Mouse (Mus musculus) spleen, adult 18-20 months (tissue): ENCODE results near the gene Lrp6.

ENCODE experiments used
- DNase-seq, 2 experiments: peaks; one replicate each; pipeline ENCODE4 v3.0.0; 2022; ENCODE audit warnings: mixed read lengths in 2 of 2

Lrp6 gene

DNA sequence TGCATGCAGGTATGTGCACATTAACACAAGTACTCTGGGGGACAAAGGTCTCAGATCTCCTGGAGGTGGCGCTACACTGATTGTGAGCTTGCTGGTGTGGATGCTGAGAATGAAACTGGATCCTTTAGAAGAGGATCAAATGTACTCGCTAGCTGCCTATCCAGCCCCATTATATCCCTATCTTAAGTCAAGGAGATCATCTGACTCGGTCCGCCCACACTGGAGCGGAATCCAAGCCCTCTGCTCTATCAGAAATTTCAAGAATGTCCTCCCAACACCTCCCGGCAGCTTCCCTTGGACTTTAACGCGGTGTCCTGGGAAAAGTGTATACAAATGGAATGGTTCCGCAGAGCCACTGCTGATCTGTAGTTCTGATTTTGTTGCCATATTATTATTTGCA, 77.1 kb downstream of the Lrp6 start:
- DNase-seq = no peak

DNA sequence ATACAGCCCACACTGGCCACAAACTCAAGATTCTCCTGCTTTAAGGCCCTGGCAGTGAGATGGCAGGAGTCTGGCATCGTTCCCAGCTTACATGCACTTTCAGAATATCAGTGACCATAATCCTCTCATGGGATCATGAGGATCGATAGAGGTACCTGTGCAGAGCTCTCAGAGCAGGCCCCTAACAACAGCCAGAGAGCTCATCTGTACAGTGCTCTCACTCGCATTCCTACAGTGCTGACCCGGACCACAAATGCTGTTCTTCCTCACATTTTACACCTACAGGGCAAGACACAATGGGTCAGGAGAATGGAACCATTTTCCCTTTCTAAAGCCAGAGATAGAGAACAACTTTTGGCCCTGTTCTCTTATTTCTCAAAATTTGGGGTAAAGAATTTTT, 77.6 kb downstream of the Lrp6 start:
- DNase-seq = no peak

DNA sequence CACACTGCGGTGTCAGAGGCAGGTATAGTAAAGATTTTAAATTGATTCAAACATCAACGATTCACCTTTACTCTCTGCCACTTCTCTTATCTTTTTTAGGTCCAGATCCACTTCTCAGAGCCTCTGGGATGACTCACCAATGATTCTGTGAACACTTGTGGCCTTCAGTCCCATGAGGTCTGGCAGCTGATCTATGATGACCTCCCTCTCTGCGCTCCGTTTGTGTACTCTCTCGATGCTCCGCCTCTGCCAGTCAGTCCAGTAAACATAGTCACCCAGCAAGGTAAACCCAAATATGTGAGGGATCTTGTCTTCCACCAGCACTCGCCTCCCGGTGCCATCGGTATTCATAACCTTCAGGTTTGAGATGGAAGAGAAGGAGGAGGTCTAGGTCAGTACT, 80.4 kb downstream of the Lrp6 start:
- no peak for DNase-seq

DNA sequence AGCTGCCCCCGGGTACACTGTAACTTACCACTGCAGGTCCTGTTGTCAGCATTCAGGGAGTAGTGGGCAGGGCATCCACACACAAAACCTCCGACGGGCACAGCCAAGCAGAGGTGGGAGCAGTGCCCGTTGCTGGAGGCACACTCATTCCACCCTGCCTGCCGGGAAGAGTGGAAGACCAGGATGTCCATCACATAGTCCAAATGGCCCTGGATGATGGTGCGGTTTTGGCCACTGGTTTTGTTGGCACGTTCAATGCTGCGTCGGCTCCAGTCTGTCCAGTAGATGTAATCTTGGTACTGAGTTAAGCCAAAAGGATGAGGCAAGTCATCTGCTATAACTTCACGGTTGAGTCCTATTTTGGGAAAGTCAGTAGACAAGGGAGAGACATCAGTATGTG, 87.3 kb downstream of the Lrp6 start:
- DNase-seq = no peak

DNA sequence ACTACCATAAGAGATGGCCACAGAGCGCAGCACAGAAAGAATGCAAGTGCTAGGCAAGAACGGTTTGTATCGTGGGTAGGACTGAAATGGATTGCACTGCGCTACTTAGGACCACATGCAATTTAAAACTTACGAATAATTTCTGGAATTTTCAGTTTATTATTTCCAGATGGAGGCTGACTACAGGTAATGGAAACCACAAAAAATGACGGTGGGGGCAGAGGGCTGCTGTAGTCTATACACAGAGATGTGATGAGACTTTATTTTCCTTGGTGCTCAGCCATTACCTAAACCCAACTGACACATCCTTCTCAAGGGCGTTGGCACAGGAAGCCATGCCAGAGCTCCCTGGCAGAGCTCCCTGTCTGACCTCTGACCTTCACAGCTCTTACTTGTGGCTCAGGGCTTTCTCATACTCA, 93.6 kb downstream of the Lrp6 start:
- DNase-seq = no peak

DNA sequence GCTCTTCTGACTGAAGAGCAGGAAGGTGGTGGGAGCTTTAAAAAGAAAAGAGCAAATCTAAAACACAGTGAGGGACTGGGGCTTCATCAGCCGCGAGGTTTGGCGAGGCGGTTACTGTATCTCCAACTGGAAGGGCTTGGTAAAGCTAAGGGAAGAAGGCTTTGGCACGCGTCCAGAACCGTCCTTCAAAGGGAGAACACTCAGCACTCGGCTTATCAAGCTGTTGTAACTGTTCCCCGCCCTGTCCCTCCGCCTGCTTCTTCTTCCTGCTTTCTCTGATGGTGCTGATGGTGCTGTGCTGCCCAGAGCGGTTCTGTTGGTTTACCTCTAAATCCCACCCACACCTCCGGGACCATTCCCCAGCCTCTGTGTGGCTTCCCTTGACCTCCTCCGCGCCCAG, 95.9 kb downstream of the Lrp6 start:
- DNase-seq = no peak

DNA sequence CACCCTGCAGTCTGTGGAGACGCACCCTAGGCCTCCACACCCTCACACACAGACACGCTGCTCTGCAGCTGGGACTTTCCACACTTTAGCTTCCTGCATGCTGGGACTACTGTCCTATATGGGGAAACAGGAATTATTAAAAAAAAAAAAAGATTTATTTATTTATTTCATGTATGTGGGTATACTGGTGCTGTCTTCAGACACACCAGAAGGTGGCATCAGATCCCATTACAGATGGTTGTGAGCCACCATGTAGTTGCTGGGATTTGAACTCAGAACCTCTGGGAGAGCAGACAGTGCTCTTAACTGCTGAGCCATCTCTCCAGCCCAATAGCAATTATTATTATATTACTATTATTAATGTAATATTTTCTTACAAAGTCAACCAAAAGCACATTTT, 97.5 kb downstream of the Lrp6 start:
- DNase-seq = no peak

DNA sequence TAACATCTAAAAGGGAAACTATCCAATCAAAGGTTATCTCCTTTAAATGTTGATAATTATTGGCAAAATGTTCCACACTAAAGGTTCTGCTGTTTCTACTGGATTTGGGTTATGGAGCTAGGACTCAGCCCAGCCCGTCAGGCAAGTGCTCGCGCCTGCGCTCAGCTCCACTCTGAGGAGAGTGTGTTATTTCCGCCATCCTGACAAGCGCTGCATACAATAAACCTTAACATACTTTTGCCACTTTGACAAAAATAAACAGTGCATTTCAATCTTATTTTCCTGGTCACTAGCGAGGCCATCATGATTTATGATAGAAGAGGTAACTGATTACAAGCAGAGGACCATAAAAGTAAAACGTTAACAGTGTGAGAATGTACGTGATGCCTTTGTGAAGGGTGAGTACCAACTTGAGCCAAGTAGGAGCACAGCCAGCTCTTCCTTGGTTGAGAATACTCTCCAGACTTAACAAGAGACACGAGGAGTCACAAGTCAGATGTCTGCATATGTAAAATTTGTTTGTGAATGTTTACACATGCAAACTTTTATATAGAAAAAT, 100.0 kb downstream of the Lrp6 start:
- no peak for DNase-seq

DNA sequence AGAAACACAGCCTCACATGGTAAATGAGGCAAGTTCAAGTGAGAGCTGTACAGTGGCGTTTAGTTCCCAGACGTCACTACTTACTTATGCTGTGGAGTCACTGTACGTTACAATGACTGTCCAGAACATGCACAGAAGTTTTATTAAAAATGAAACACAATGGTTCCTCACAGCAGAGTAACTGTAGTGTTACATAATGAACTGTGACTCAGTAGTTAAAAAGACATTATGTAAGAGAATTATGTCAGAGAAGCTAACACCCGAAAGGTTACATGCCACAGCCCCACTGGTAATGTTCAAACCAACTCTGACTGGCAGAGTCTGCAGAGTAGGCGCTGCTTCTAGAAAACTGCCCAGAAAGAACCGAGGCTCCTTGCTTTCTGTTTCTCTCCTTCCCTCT, 105.6 kb downstream of the Lrp6 start:
- no peak for DNase-seq

DNA sequence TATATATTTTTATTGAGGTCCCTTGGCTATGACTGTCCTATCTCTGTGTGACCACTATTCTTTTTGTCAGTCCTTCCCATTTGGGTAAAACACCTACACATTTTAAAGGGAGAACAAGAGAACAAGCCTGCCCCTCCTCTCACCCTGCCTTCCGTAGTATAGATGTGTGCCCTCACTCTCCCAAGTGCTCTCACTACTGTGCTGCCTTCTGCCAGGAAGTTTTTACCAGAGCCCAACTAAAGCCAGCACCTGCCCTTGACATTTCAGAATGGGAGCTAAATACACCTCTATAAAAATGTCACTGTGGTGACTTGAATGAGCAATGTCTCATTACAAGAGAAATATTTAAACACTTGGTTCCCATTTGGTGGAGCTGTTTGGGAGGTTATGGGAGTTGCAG, 108.4 kb downstream of the Lrp6 start:
- DNase-seq = no peak

DNA sequence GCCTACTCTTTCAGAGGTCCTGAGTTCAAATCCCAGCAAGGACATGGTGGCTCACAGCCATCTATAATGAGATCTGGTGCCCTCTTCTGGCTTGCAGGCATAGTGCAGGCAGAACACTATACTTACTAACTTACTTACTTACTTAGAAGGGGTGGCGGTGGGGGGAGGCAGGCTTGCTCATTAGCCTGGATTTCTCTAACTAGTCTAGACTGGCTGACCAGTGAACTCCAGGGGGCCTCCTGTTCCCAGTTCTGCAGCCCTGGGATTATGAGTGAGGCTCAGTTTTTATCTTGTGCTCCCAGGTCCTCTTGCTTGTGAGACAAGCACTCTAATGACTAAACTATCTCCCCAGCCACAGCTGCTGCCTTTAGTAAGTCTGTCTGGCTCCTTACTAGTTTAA, 112.7 kb downstream of the Lrp6 start:
- no peak for DNase-seq

DNA sequence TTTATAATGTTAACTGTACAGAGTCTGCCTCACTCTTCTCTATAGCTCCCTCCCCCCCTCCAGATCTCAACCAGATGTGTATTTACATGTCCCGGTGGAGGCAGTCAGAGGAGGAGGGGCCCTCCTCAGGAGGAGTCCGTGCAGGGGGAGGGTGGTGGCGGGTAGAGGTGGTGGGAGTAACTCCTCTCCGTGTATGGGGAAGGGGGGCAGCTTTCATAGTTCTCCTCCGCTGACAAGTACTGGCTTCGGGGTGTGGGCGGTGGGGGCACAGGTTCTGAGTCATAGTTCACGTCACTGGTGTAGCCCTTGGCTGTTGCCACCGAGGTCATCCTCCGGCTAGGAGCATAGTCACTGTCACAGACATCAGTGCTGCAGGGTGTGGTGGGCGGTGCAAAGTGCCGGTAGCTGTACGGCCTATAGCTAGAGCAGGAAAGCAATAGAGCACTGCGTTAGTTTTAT, 116.1 kb downstream of the Lrp6 start:
- no peak for DNase-seq

DNA sequence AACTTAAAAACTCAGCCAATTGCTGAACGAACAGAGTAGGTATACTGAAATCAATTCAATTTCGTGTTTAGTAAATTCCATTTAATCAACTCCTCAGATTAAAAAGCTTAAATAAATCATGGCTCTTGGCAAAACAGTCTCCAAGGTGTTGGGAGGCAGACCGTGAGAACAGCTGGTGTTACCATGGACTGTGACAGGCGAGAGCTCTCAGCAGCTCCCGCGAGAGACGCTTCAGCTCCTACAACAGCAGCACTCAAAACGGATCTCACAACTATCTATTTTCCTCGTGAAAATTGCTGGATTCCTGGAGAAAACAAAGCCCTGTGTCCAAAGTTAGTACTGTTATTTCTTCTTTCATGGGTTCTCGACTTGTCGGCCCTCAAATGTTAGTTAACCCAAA, 116.8 kb downstream of the Lrp6 start:
- no peak for DNase-seq

DNA sequence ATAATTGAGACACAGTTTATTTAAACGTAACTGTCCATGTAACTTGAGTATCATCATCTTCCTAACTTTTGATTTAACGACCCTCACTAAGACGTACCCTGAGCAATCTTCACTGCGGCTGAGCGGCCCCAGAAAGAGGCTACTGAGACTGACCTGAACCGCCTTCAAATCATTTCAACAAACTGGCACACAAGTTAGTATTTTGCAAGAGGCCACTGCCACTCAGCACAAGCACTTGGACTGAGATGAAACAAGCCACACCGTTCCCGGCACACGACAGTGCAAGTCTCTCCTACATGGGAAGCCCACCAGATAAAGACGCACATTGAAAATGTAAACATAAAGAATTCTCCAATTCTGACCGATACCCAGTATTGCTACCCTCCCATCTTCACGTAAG, 118.3 kb downstream of the Lrp6 start:
- DNase-seq = no peak

DNA sequence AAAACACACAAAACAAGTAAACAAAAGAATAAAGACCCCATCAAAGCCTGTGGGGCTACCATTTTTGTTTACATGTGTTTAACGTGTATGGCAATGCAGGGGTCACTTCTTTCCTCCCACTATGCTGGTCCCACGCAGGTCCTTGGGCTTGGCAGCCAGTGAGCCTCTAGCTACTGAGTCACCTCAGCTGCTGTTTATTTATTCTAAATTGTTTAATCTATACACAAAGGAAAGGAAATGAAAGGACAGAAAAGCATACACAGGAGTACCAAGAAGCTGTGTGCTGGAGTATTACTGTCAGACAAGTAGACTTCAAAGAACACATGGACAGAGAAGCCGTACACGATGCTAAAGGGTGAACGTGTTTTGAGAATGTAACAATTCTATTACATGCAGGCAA, 122.8 kb downstream of the Lrp6 start:
- DNase-seq = no peak

DNA sequence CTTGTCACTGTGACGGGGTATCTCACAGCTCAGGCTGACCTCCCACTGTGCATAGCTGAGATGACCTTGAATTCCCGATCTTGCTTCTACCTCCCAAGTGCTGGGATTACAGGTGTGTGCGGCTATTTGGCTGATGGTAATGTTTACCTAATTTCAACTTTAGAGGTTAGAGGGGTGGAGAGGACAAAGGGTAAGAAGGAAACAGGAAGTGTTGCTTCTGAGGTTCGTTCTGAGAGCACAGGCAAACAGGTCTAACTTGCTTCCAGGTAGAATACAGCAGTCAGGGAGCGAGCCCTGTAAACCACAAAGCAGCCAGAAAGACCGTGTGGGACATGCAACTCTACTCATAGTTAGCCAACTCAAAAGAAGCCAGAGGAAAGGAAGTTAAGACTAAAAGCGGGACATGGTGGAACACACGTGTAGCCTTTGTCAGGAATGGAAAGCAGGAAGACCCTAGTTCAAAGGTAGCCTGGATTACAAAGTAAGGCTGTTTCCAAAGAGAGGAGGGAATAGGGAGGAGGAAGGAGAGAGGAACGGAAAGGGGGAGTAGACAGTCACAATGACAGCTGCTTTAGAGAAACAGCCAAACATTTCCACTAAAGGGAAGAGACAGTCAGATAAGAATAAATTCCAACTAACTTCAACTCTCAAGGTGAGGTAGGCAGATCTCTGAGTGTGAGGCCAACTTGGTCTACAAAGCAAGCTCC, 123.4 kb downstream of the Lrp6 start:
- DNase-seq = no peak

DNA sequence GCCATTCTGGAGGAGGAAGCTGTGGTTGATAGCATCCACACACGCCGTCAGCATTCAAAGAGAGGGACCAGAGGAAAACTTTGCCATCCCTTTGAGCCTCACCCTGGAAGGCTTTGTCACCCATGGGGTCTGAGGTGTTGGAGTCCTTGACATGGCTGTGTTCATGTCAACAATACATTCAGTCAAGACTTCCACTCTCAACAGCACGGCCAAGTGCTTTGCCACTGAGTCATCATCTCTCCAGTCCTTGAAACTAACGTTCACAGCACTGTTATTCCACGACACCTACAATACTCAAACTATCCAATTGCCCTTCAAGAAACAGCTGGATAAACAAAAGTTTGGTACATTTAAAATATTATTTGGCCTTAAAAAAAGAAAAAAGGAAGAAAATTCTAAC, 124.5 kb downstream of the Lrp6 start:
- DNase-seq = no peak

DNA sequence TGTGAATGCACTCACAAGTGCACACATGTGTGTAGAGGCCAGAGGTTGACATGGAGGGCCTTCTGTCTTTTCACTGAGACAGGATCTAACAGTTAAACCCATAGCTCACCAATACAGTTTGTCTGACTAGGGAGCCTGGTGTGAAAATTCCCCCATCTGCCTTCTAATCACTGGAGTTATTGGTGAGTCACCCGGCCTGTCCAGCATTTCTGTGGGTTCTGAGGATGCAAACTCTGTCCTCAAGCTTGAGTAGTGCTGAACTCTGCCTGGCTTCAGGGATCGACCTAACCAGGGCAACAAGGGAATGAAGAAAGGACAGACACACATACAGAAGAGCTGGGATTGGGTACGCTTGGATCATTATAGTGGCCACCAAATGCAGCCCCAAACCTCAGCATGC, 125.0 kb downstream of the Lrp6 start:
- DNase-seq = no peak

DNA sequence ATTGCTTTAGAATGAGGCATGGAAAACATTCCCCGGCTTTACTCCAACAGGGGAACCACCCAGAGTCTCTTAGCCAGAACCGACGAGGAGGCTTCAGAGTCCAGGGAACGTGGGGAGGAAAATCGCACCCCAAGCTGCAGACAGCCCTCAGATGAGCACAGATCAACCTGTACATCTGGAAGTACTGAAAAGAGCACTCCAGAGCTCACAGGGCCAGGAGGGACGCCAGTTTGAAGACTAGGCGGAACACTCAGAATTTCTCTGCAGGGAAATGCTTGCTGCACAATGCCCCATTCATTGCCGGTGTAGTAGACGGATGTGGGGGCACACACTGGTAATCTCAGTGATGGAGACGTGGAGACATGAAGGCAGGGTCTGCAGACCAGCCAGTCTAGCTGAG, 126.7 kb downstream of the Lrp6 start:
- no peak for DNase-seq

DNA sequence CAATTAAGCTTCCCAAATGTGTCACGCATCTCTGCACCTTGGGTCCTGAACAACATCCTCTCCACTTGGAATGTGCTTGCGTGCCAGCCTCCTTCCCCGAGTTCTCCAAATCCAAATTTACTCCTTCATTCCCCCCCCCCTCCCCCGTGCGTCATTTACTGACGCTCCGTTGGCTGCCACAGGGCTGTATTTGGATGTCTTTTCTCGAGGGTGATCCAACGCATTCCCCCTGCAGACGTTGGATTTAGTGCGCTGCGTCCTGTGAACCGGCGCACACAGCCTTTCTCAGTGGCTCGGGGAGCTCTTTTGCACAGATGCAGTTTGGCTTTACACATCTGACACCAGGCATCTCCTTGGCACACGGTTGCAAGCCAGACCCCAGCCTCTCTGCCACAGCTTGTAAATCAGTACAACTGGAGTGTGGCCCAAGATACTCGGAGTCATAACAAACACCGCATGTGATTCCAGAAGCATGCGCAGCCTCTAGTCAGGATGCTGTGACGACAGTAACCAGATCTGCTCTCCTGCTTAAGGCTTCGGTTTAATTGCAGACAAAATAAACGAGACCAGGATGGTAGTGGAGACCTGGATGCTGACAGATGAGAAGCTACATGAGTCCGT, 127.3 kb downstream of the Lrp6 start:
- DNase-seq = no peak

DNA sequence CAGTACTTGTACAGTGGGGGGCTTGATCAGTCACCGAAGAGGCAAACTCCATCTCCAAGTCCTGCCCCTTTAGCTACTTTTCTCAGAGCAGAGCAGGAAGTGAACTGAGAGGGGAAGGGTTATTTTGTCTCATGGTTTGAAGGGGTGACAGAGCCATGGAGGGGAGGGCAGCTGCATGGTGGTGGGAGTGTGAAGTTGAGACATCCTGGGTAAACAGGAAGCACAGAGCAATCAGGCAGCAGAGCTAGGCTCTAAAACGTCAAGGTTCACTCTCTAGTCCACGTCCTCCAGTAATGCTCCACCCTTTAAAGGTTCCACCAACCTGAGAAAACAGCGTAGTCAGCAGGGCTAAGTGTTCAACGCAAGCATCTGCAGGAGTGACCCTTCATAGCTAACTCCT, 129.8 kb downstream of the Lrp6 start:
- no peak for DNase-seq

DNA sequence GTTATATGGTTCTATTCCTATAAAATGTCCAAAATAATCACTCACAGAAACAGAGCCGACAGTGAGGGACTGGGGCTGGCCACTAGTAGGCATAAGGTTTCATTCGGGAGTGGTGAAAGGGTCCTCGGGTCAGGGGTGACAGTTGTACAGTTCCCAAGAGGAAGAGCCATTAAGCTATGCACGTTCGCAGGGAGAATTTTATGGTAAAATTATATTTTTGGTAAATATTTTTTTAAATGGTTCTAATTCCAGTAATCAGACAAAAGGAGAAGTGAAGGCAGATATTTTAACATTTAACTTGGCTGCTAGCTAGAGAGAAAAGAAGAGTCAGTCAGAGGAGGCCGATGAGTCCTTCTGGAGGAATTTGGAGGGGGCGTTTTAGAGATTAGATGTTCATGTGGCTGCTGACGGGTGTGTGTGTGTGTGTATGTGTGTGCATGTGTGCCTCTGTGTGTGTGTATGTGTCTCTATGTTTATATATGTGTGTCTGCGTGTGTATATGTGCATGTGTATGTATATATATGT, 131.8 kb downstream of the Lrp6 start:
- DNase-seq = no peak

DNA sequence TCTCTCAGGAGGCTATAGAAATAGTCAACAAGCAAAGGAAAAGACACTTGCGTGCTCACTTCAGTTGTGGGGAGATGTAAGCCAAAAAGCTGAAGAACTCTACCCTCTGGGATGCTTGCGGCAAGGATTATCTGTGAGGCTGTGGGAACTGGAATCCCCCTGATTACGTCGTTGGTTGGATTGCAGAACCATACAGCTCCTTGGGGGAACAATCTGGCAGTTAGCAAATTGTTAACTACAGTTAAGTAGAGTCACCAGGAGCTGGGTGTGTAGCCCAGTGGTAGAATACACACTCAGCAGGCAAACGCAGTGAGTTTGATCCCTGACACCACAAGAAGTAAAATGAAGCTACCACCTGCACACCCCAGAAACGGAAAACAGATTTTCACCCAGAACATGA, 132.7 kb downstream of the Lrp6 start:
- no peak for DNase-seq

DNA sequence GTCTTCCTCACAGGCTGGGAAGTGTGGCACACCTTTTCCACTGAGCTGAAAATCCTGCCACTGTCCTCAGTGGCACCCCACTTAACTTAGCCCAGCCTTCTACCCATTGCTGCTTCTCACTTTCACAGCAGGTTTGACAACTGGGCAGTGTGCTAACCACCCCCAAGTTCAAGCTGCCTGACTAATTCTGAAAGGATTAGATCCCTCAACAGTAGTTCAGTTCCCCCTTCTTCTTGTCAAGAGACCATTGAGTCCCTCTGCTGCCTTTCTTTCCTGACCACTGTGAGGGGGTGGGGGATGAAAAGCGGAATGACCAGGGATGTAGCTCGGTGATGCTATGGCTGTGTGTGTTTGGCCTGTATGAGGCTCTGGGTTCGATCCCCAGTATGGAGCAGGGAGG, 133.5 kb downstream of the Lrp6 start:
- no peak for DNase-seq

DNA sequence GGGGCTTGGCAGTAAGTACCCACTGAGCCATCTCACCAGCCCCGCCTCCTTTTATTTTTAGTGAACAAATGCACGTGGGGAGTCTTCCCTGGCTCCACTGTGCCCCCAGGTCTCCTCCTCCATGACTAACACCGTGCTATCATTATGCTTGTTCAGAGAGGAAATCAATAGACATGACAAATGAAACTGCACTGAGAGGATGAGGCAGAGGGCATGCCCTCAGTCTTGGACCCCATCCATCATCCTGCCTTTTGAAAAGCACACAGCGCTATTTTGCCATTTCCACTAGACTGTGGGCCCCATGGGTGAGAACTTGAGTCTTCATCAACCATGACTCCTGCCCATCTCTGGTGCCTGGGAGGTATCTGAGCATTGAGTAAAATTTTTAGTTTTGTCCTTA, 135.2 kb downstream of the Lrp6 start:
- DNase-seq = no peak
